Mouse (Mus musculus): ENCODE measurements around the gene Gcnt3.

Gcnt3 gene

GRCm38 (mm10) chr9:69999318-69999717, 38.6 kb downstream of the Gcnt3 start:
- DNase-seq = no peak

GRCm38 (mm10) chr9:69994547-69994946, 43.3 kb downstream of the Gcnt3 start:
- no peak for DNase-seq

GRCm38 (mm10) chr9:69993479-69993878, 44.4 kb downstream of the Gcnt3 start:
- no peak for DNase-seq

GRCm38 (mm10) chr9:69992841-69993277, 45.0 kb downstream of the Gcnt3 start:
- no peak for DNase-seq

- DNase-seq = no peak
These were observed 47.5 kb downstream of the Gcnt3 start for GRCm38 (mm10) chr9:69990346-69990745.

- peak; percentile 94 for DNase-seq
These were observed 48.4 kb downstream of the Gcnt3 start, which contains the start of gene Bnip2 for GRCm38 (mm10) chr9:69989303-69990121. Gene Bnip2, plus strand, starts transcription at chr9:69989466.

GRCm38 (mm10) chr9:69988706-69989302, 49.1 kb downstream of the Gcnt3 start:
- no peak for DNase-seq

- DNase-seq = peak; percentile 49
These were observed 50.3 kb downstream of the Gcnt3 start for GRCm38 (mm10) chr9:69987579-69987978.

GRCm38 (mm10) chr9:69986571-69986970, 51.3 kb downstream of the Gcnt3 start:
- DNase-seq = no peak

GRCm38 (mm10) chr9:69986063-69986462, 51.8 kb downstream of the Gcnt3 start:
- no peak for DNase-seq

- no peak for DNase-seq
These were observed 52.4 kb downstream of the Gcnt3 start for GRCm38 (mm10) chr9:69985526-69985925.

All from right cerebral cortex, adult 18-20 months (tissue).